Mouse (Mus musculus) CD8-positive naive resting alpha-beta T cell, adult 2 months (primary cell): ENCODE measurements around the gene Cfl2.
A peak's percentile ranks its signal among the peaks of the same experiment; 100 is the strongest.
"Not testable (repeated sequence)": the region's sequence is repeated elsewhere in the genome, so short reads cannot be mapped to it uniquely, and the experiment has no call there.

ENCODE experiments used
- DNase-seq, 2 experiments: peaks; one replicate each; pipeline ENCODE4 v3.0.0; 2022; ENCODE audit warnings: low read depth in 2 of 2, low spot score in 2 of 2

The Cfl2 gene

GRCm38 (mm10) chr12:54862606-54863535 is at the start of gene Cfl2:
Gene Cfl2 (minus strand): TSS chr12:54862877.
- peak; percentile 87 to 88 for DNase-seq

- no peak for DNase-seq
Measured at GRCm38 (mm10) chr12:54910387-54910786, 47.7 kb upstream of the Cfl2 start.

- DNase-seq, result not testable (repeated sequence)
Measured at GRCm38 (mm10) chr12:54892559-54892958, 29.9 kb upstream of the Cfl2 start.

GRCm38 (mm10) chr12:54890426-54890825 is 27.7 kb upstream of the Cfl2 start:
- no peak for DNase-seq

- no peak for DNase-seq
Measured at GRCm38 (mm10) chr12:54887580-54888127, 25.0 kb upstream of the Cfl2 start.

- peak; percentile 53 to 69 for DNase-seq
Measured at GRCm38 (mm10) chr12:54879630-54880029, 17.0 kb upstream of the Cfl2 start.

GRCm38 (mm10) chr12:54879211-54879610 is 16.5 kb upstream of the Cfl2 start:
- DNase-seq, result no peak

GRCm38 (mm10) chr12:54877875-54878274 is 15.2 kb upstream of the Cfl2 start:
- no peak for DNase-seq

GRCm38 (mm10) chr12:54876879-54877278 is 14.2 kb upstream of the Cfl2 start:
- DNase-seq, result no peak

- DNase-seq, result no peak
Measured at GRCm38 (mm10) chr12:54874711-54875110, 12.0 kb upstream of the Cfl2 start.

- no peak for DNase-seq
Measured at GRCm38 (mm10) chr12:54861991-54862605, 579 bp downstream of the Cfl2 start.

- DNase-seq, result no peak
Measured at GRCm38 (mm10) chr12:54859531-54859930, 3.1 kb downstream of the Cfl2 start.

- no peak for DNase-seq
Measured at GRCm38 (mm10) chr12:54850551-54850950, 12.1 kb downstream of the Cfl2 start.

GRCm38 (mm10) chr12:54844415-54844814 is 18.3 kb downstream of the Cfl2 start:
- DNase-seq, result no peak

GRCm38 (mm10) chr12:54841576-54841975 is 21.1 kb downstream of the Cfl2 start:
- no peak for DNase-seq

- no peak for DNase-seq
Measured at GRCm38 (mm10) chr12:54839815-54840214, 22.9 kb downstream of the Cfl2 start.

GRCm38 (mm10) chr12:54838931-54839330 is 23.7 kb downstream of the Cfl2 start:
- no peak for DNase-seq

- no peak for DNase-seq
Measured at GRCm38 (mm10) chr12:54835608-54836570, 26.8 kb downstream of the Cfl2 start.

- peak in 1 of 2 experiments; percentile 7 for DNase-seq
Measured at GRCm38 (mm10) chr12:54834925-54835447, 27.7 kb downstream of the Cfl2 start.

GRCm38 (mm10) chr12:54833856-54834399 is 28.7 kb downstream of the Cfl2 start:
- DNase-seq, result no peak
